Mouse (Mus musculus) lung, postnatal 10 days (tissue): Measurements from ENCODE around the gene Rdh11.

Source experiments
- DNase-seq: peaks from one replicate; pipeline ENCODE4 v3.0.0; 2021

Gene Rdh11

DNA sequence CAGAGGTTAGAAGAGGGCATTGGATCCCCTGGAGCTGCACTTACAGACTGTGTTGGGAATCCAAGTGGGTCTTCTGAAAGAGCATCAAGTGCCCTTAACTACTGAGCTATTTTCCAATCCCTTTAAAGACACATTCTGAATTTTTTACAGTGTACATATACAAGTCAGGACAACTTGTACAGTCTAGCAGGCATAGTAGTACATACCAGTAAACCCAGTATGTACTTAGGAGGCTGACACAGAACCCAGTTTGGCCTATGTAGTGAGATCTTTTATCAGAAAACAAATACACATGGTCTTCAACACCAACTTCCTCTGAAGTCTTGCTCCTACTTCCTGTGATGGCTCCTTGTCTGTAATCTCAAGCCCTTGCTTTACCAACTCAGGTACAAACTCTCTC, 53.1 kb downstream of the Rdh11 start:
- no peak for DNase-seq

DNA sequence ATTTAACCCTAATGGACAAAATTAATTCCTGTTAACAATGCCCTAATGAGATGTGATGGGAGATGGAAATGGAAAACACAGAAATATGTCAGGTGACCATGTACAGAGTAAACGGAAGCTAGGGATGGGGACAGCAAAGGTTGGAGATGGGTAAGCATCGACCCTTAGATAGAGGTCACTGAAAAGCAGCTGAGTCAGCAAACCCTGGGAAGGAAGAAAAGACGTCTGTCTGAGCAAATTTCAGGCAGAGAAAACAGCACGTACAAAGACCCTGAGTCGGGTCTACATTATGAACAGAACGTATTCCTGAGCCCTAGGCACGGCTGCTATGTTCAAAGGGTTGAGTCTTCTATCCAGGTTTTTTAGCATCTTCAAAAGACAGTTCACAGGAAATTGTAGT, 55.1 kb downstream of the Rdh11 start:
- DNase-seq, result no peak

GRCm38 (mm10) chr12:79135105-79135504, 57.0 kb downstream of the Rdh11 start:
- no peak for DNase-seq

- DNase-seq, result no peak
Observed at GRCm38 (mm10) chr12:79134676-79135075, 57.4 kb downstream of the Rdh11 start.

DNA sequence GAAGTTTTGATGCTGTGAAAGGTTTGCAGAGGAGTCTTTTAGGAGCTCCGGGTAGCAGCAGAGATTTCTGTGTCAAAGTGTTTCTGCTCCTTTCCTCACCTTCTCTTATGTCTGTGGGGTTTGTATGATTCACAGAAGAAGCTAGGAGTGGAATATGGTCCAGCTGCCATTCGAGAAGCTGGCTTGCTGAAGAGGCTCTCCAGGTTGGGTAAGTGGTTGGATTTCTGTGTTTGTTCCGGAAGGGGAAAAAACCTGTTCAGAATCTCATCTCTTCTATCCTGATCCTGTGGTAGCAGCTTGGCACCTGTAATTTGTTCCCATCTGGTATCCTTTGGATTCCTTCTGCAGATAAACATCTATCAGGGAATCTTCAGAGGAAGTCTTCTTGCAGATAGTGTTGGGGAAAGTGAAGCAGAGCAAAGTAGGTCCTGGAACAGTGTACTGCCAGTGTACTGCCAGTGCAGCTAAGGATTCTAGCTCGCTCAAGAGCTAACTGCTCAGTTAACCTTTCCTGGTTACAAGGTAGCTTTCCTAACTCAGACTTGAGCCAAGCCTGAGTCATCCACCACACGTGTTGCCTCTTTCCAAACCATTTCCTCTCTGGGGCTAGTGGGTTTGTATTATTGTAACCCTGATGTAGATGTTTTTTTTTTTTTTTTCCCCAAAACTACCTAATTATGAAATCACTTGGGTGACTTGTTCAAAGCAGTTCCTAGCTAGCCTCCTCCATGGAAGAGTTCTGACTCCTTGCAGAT, 60.2 kb downstream of the Rdh11 start:
- DNase-seq, result no peak

DNA sequence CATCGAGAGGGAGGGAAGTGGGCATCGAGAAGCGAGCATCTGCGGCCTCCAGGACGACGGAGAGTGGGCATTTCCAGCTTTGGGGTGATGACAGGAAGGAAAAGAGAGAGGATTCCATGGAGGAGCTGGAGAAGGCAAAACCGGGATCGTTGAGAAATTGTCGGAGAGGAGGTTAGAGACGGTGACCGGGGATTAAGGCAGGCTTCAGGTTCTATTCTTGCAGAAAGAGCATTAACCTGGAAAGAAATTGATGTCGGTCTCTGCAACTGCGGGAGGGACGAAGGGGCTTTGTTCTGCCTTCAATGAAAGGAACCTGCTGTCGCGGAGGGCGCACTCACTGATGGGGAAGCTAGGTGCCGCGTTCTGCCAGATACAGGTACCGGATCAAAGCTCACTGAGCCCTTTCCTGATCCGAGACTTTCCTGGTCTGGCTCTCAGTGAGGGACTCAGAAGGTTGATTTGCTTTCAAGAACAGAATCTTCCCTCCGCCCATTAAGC, 60.9 kb downstream of the Rdh11 start:
- no peak for DNase-seq

DNA sequence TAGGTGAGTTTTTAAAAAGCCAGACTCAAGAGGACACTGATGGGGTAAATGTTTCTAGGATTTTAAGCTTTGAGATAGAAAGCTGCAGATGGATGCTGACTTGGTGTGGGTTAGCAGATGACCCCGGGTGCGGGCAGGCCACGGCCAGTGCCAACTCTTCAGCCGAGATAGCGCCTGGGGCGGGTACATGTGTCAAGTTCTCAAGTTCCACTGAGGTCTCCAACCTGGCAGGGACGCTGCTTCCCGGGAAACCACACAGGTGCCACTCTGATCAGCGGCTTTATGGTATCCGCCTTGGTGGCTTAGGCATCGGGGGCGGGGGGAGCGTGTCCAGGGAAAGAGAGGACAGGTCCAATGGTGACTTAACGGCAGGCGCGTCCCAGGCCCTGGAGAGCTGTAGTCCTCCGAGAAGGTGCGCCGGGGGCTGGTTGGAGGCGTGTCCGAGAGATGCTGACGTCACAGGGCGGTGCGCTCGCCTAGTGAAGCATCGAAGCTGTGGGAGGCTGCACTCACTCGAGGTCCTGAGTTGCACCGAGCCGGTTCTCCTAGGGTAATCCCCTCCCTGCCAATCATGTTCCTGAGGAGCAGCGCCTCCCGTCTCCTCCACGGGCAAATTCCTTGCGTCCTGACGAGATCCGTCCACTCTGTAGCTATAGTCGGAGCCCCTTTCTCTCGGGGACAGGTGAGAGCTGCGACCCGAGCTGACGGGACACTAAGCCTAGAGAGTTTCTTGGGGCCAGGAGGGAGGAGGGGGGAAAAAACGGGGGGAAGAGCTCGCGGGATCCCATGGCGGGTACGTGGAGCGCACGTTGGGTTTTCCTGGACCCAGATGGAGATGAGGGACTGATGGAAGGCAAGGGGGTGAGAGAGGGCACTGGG, 61.6 kb downstream of the Rdh11 start, which contains the start of gene Arg2:
Gene Arg2, plus strand, starts transcription at position 479 of the 879 bp plus-strand sequence.
- peak; percentile 86 for DNase-seq
